Mouse (Mus musculus) kidney, embryonic 15.5 days (tissue): ENCODE results near the gene Wfdc15b. TPM values are rescaled to one million over a fixed set of nuclear protein-coding genes. Genes with fewer than 3 reads are reported as not detected.

Source experiments
- ATAC-seq: fragments of 200-750 bp; cut with Nextera tagmentation; replicated peaks from 2 replicates; pipeline ENCODE4 v1.8.0; 2017; ENCODE audit warnings: moderate TSS enrichment; ENCODE audit not compliant: low FRiP score
- H3K27ac ChIP-seq: fragments of 300-500 bp; sonication (generic); 2 replicates; pipeline ENCODE4 v1.5.1; 2015; ENCODE audit warnings: mild to moderate bottlenecking, inconsistent platforms
- H3K27me3 ChIP-seq: fragments of 300-500 bp; sonication (generic); 2 replicates; pipeline ENCODE4 v1.6.1; 2015; ENCODE audit warnings: inconsistent platforms
- H3K36me3 ChIP-seq: fragments of 300-500 bp; sonication (generic); 2 replicates; pipeline ENCODE4 v1.6.1; 2015; ENCODE audit warnings: inconsistent platforms
- H3K4me1 ChIP-seq: fragments of 300-500 bp; sonication (generic); 2 replicates; pipeline ENCODE4 v1.6.1; 2015; ENCODE audit warnings: inconsistent platforms
- H3K4me2 ChIP-seq: fragments of 300-500 bp; sonication (generic); 2 replicates; pipeline ENCODE4 v1.6.1; 2015; ENCODE audit warnings: moderate library complexity, mild to moderate bottlenecking, inconsistent platforms
- H3K4me3 ChIP-seq: fragments of 300-500 bp; sonication (generic); replicated peaks from 2 replicates; pipeline ENCODE4 v1.5.1; 2015; ENCODE audit warnings: mild to moderate bottlenecking, inconsistent platforms
- H3K9ac ChIP-seq: fragments of 300-500 bp; sonication (generic); 2 replicates; pipeline ENCODE4 v1.6.1; 2015; ENCODE audit warnings: mild to moderate bottlenecking, inconsistent platforms
- H3K9me3 ChIP-seq: fragments of 300-500 bp; sonication (generic); replicated peaks from 2 replicates; pipeline ENCODE4 v1.6.1; 2016; ENCODE audit warnings: inconsistent platforms
- WGBS: fragments of 180-500 bp; shearing (Covaris S2); methylation state at CpG from one replicate; pipeline ENCODE4 v1.1.7; 2015; ENCODE audit warnings: mixed read lengths; 5-methylcytosine and 5-hydroxymethylcytosine counted together
- polyA plus RNA-seq: library from polyadenylated mRNA; unstranded; fragments of >200 nt; fragmentation: Nextera tagmentation; extraction: Ambion mirVana; gene quantifications from 2 replicates; pipeline ENCODE4 v1.2.1, GENCODE M21; 2015

Wfdc15b gene
- polyA plus RNA-seq, 1 experiment from 2014 or later: 70.1 TPM

GRCm38 (mm10) chr2:164174649-164175395, 46.6 kb downstream of the Wfdc15b start:
- Histone ChIP-seq H3K36me3 (no peaks in the 10 kb centered on the region), H3K4me2 (no peak overlapping the region), H3K9me3 (no peaks in the 10 kb centered on the region), H3K9ac (no peak overlapping the region), H3K4me1 (peaks cover 26% of the 10 kb centered on the region), H3K27ac (no peak overlapping the region), H3K4me3 (no peak overlapping the region), H3K27me3 (peaks cover 67% of the 10 kb centered on the region)
- 72% methylated on average over 8 of the region's 8 CpGs for WGBS
- no peak for ATAC-seq

GRCm38 (mm10) chr2:164173394-164173793, 48.1 kb downstream of the Wfdc15b start:
- no peak for ATAC-seq
- Histone ChIP-seq H3K4me1 (peaks cover 29% of the 10 kb centered on the region), H3K4me3 (no peak overlapping the region), H3K36me3 (no peaks in the 10 kb centered on the region), H3K9me3 (no peaks in the 10 kb centered on the region), H3K9ac (no peak overlapping the region), H3K27ac (no peak overlapping the region), H3K27me3 (peaks cover 78% of the 10 kb centered on the region), H3K4me2 (no peak overlapping the region)
- 76% methylated on average over 3 of the region's 3 CpGs for WGBS

- Histone ChIP-seq H3K4me1 (peaks cover 30% of the 10 kb centered on the region), H3K4me2 (peak within 1 kb of the TSS; percentile 67), H3K9me3 (no peaks in the 10 kb centered on the region), H3K27me3 (peaks cover 82% of the 10 kb centered on the region), H3K36me3 (no peaks in the 10 kb centered on the region), H3K27ac (no peak within 1 kb of the TSS), H3K4me3 (peak within 1 kb of the TSS; percentile 37), H3K9ac (no peak within 1 kb of the TSS)
- 0 out of 2 replicates have a peak, but pooled peaks have one; percentile 23 for ATAC-seq
- WGBS: under 1% methylated on average over 25 of the region's 29 CpGs
Observed at GRCm38 (mm10) chr2:164170902-164171301, 50.6 kb downstream of the Wfdc15b start, which contains the start of gene Kcns1. TSS of gene Kcns1 (minus strand) at chr2:164171113.

- no peak overlapping the region for H3K27ac ChIP-seq
- H3K4me2 ChIP-seq: peak overlapping the region; percentile 67
- peak overlapping the region; percentile 37 for H3K4me3 ChIP-seq
- peaks cover 84% of the 10 kb centered on the region for H3K27me3 ChIP-seq
- WGBS: 6% methylated on average over 11 of the region's 11 CpGs
- no peaks in the 10 kb centered on the region for H3K9me3 ChIP-seq
- no peaks in the 10 kb centered on the region for H3K36me3 ChIP-seq
- ATAC-seq: no peak
- peaks cover 30% of the 10 kb centered on the region for H3K4me1 ChIP-seq
- no peak overlapping the region for H3K9ac ChIP-seq
Observed at GRCm38 (mm10) chr2:164170326-164170725, 51.1 kb downstream of the Wfdc15b start.

GRCm38 (mm10) chr2:164168571-164168946, 52.9 kb downstream of the Wfdc15b start:
- no peaks in the 10 kb centered on the region for H3K36me3 ChIP-seq
- peak; percentile 26; the same call in 1 of the 2 replicates for ATAC-seq

GRCm38 (mm10) chr2:164167752-164168570, 53.5 kb downstream of the Wfdc15b start:
- no peak overlapping the region for H3K27ac ChIP-seq
- H3K9ac ChIP-seq: no peak overlapping the region
- no peaks in the 10 kb centered on the region for H3K36me3 ChIP-seq
- H3K27me3 ChIP-seq: peaks cover 76% of the 10 kb centered on the region
- H3K4me1 ChIP-seq: peaks cover 30% of the 10 kb centered on the region
- ATAC-seq: peak; percentile 52
- H3K4me2 ChIP-seq: peak overlapping the region; percentile 70
- peak overlapping the region; percentile 36 for H3K4me3 ChIP-seq
- 13% methylated on average over 90 of the region's 90 CpGs for WGBS
- H3K9me3 ChIP-seq: no peaks in the 10 kb centered on the region

More at GRCm38 (mm10) chr2:164168571-164168946, 52.9 kb downstream of the Wfdc15b start:
- no peaks in the 10 kb centered on the region for H3K9me3 ChIP-seq
- peak overlapping the region; percentile 70 for H3K4me2 ChIP-seq
- H3K9ac ChIP-seq: no peak overlapping the region
- peaks cover 82% of the 10 kb centered on the region for H3K27me3 ChIP-seq
- H3K4me1 ChIP-seq: peaks cover 30% of the 10 kb centered on the region
- WGBS: 12% methylated on average over 42 of the region's 42 CpGs
- no peak overlapping the region for H3K27ac ChIP-seq
- H3K4me3 ChIP-seq: peak overlapping the region; percentile 36

- 86% methylated on average over 5 of the region's 5 CpGs for WGBS
- peaks cover 49% of the 10 kb centered on the region for H3K27me3 ChIP-seq
- H3K4me2 ChIP-seq: no peak overlapping the region
- H3K4me1 ChIP-seq: peaks cover 13% of the 10 kb centered on the region
- no peaks in the 10 kb centered on the region for H3K9me3 ChIP-seq
- no peak overlapping the region for H3K4me3 ChIP-seq
- no peak overlapping the region for H3K9ac ChIP-seq
- no peaks in the 10 kb centered on the region for H3K36me3 ChIP-seq
- no peak for ATAC-seq
- no peak overlapping the region for H3K27ac ChIP-seq
Observed at GRCm38 (mm10) chr2:164164941-164165340, 56.5 kb downstream of the Wfdc15b start.

Other genes with a start within 250 kb of the Wfdc15b start
- 304 and 307 TPM in 2 replicates for gene Ywhab, start 226.7 kb downstream of the Wfdc15b start, polyA plus RNA-seq
- gene Pabpc1l, start 196.2 kb downstream of the Wfdc15b start, polyA plus RNA-seq: 2.4 and 4.1 TPM in 2 replicates
- gene Stk4, start 151.3 kb downstream of the Wfdc15b start, polyA plus RNA-seq: 21.0 and 23.4 TPM in 2 replicates
- gene Tomm34, start 150.5 kb downstream of the Wfdc15b start, polyA plus RNA-seq: 60.8 and 64.9 TPM in 2 replicates
- gene Kcns1, start 50.5 kb downstream of the Wfdc15b start, polyA plus RNA-seq: 0.23 and 0.28 TPM in 2 replicates
- 0.13 TPM in 1 of 2 replicates, not detected in the other for gene Wfdc5, start 38.9 kb downstream of the Wfdc15b start, polyA plus RNA-seq
- 0.55 TPM in 1 of 2 replicates, not detected in the other for gene Wfdc12, start 31.1 kb downstream of the Wfdc15b start, polyA plus RNA-seq
- gene Wfdc15a, start 21.5 kb downstream of the Wfdc15b start, polyA plus RNA-seq: not detected in 2 replicates
- not detected in 2 replicates for gene Svs2, start 16.8 kb upstream of the Wfdc15b start, polyA plus RNA-seq
- not detected in 2 replicates for gene Svs3b, start 35.0 kb upstream of the Wfdc15b start, polyA plus RNA-seq
- not detected in 2 replicates for gene Svs4, start 56.8 kb upstream of the Wfdc15b start, polyA plus RNA-seq
- not detected in 2 replicates for gene Svs3a, start 67.6 kb upstream of the Wfdc15b start, polyA plus RNA-seq
- not detected in 2 replicates for gene Svs6, start 95.1 kb upstream of the Wfdc15b start, polyA plus RNA-seq
- not detected in 2 replicates for gene Svs5, start 111.1 kb upstream of the Wfdc15b start, polyA plus RNA-seq
- 2.4 and 2.7 TPM in 2 replicates for gene Slpi, start 167.4 kb upstream of the Wfdc15b start, polyA plus RNA-seq
- gene Rbpjl, start 181.5 kb upstream of the Wfdc15b start, polyA plus RNA-seq: 0.05 and 0.08 TPM in 2 replicates
- 1.1 and 2.4 TPM in 2 replicates for gene Matn4, start 183.5 kb upstream of the Wfdc15b start, polyA plus RNA-seq
- gene Sdc4, start 222.2 kb upstream of the Wfdc15b start, polyA plus RNA-seq: 149 and 161 TPM in 2 replicates
- gene Sys1, start 235.3 kb upstream of the Wfdc15b start, polyA plus RNA-seq: 59.2 and 64.2 TPM in 2 replicates
- 7.7 and 8.3 TPM in 2 replicates for gene Gm20458, start 239.3 kb upstream of the Wfdc15b start, polyA plus RNA-seq